Mouse (Mus musculus) embryonic fibroblast, embryonic 13.5 days (primary cell): Measurements from ENCODE around the gene Sfi1.

Experiments used
- CTCF ChIP-seq: IDR thresholded peaks from 2 replicates; pipeline ENCODE4 v1.5.1; 2011; ENCODE audit warnings: mild to moderate bottlenecking, control low read depth, low read length, moderate library complexity, borderline replicate concordance; ENCODE audit not compliant: insufficient read depth
- POLR2A ChIP-seq: IDR thresholded peaks from 2 replicates; pipeline ENCODE4 v1.6.1; 2011; ENCODE audit warnings: low read depth, mild to moderate bottlenecking, control low read depth, low read length, moderate library complexity

- TF ChIP-seq CTCF (no peak), POLR2A (no peak)
Observed at GRCm38 (mm10) chr11:3223105-3223504, 29.8 kb upstream of the Sfi1 start.
